Mouse (Mus musculus) spleen, adult 2 months (tissue): Measurements from ENCODE around the gene Tctex1d2.

Experiments used
- CTCF ChIP-seq: fragments of 200-500 bp; IDR thresholded peaks from 2 replicates; pipeline ENCODE4 v1.5.1; 2011; ENCODE audit warnings: mild to moderate bottlenecking, inconsistent platforms; ENCODE audit not compliant: insufficient read depth, insufficient read length, insufficient replicate concordance; ENCODE audit errors: extremely low read depth
- POLR2A ChIP-seq: fragments of 200-500 bp; IDR thresholded peaks from 2 replicates; pipeline ENCODE4 v1.6.1; 2011; ENCODE audit warnings: low read depth, low read length, inconsistent platforms

- TF ChIP-seq CTCF: no peak
- no peak for TF ChIP-seq POLR2A
Observed at GRCm38 (mm10) chr16:32396541-32396835, 23.0 kb upstream of the Tctex1d2 start.
